ENCODE assay signal across 22 mouse cellular contexts in genomic region chr3:94689195-94689594, GRCm38 (mm10). TPM values are rescaled to one million over a fixed set of nuclear protein-coding genes. Genes with fewer than 3 reads are reported as not detected.
A peak's percentile ranks its signal among the peaks of the same experiment; 100 is the strongest.
DNase-seq lines count a peak whose midpoint lies in the region; ATAC-seq and TF ChIP-seq lines count a peak whose summit lies in the region.
"Not testable (repeated sequence)": the region's sequence is repeated elsewhere in the genome, so short reads cannot be mapped to it uniquely, and the experiment has no call there.
"Had no signal": no experiment of that assay in that cellular context is flagged by ENCODE, and none has a peak within 500 bp of the region (broad histone marks: within the 10 kb centered on the region; RNA-seq: fewer than 3 reads in every experiment).

No protein-coding gene starts in this region.

- ATAC-seq in megakaryocyte, adult 5-6 weeks (ENCODE audit: poor library complexity, severe bottlenecking), result 0 out of 2 replicates have a peak, but pooled peaks have one; percentile 54

- H3K9ac ChIP-seq in MEL (ENCODE audit: control insufficient read depth, low read depth, low read length, poor library complexity, severe bottlenecking); liver, adult 2 months (ENCODE audit: low read depth, low read length): not testable (repeated sequence)

- TF ChIP-seq POLR2A in MEL (IDR thresholded peaks at IDR 0.05; ENCODE audit: control insufficient read depth in 1 of 2, insufficient read depth in 1 of 2, low read depth in 1 of 2, low read length in 2 of 2, poor library complexity in 1 of 2); bone marrow macrophage, adult 2 months (IDR thresholded peaks at IDR 0.05; ENCODE audit: borderline replicate concordance, low read depth, low read length); liver, adult 2 months (IDR thresholded peaks at IDR 0.05; ENCODE audit: extremely low read depth, insufficient read depth, low read length): not testable (repeated sequence)

- TF ChIP-seq RAD21 in MEL (IDR thresholded peaks at IDR 0.05; ENCODE audit: low read depth, low read length), result not testable (repeated sequence)

- TF ChIP-seq EP300 in MEL (IDR thresholded peaks at IDR 0.05; ENCODE audit: low read depth in 1 of 2, low read length in 2 of 2), result peak; percentile 30 to 52; a peak in 2 of 4 replicates

- peaks cover 18 to 32% of the 10 kb centered on the region in 2 experiments for H3K4me1 ChIP-seq in MEL (ENCODE audit: control insufficient read depth in 1 of 2, insufficient read depth in 2 of 2, low read length in 2 of 2)
- H3K4me1 ChIP-seq in bone marrow macrophage, adult 2 months (ENCODE audit: control insufficient read depth, insufficient read depth, low read length), result not testable (repeated sequence)
- peaks cover 26% of the 10 kb centered on the region for H3K4me1 ChIP-seq in liver, adult 2 months (ENCODE audit: control insufficient read depth, insufficient read depth, low read length)

- not testable (repeated sequence) for H3K27ac ChIP-seq in MEL (ENCODE audit: control insufficient read depth, low read depth, low read length)
- peak overlapping the region; percentile 55; the same call in 1 of the 2 replicates for H3K27ac ChIP-seq in bone marrow macrophage, adult 2 months (ENCODE audit: insufficient read depth, low read depth, low read length)
- peak overlapping the region; percentile 96 for H3K27ac ChIP-seq in liver, adult 2 months (replicated peaks; ENCODE audit: insufficient read depth, low read depth, low read length)

- H3K36me3 ChIP-seq in MEL (ENCODE audit: control insufficient read depth in 1 of 2, insufficient read depth in 2 of 2, low read length in 2 of 2), result peaks cover 0 to 16% of the 10 kb centered on the region in 2 experiments; a peak in 2 of 4 replicates
- H3K36me3 ChIP-seq in liver, adult 2 months (ENCODE audit: control insufficient read depth, insufficient read depth, low read length), result not testable (repeated sequence)

- H3K79me2 ChIP-seq in MEL (ENCODE audit: control insufficient read depth, insufficient read depth, low read length, poor library complexity); liver, adult 2 months (ENCODE audit: control insufficient read depth, insufficient read depth, low read length): not testable (repeated sequence)

- peak; percentile 90 for DNase-seq in MEL (ENCODE audit: low read depth, low spot score)
- peak; percentile 98 for DNase-seq in MEL-GATA-1-ER (ENCODE audit: extremely low read depth, low read depth)
- not testable (repeated sequence) for DNase-seq in liver, adult 2 months (ENCODE audit: extremely low read depth, low read depth, low spot score)

- not testable (repeated sequence) for H3K9me3 ChIP-seq in MEL (replicated peaks; ENCODE audit: insufficient read depth, low read length)

- WGBS in liver, adult 2 months, result 93% methylated on average over 1 of the region's 1 CpGs

- H3K27me3 ChIP-seq in MEL (ENCODE audit: control insufficient read depth in 1 of 2, insufficient read depth in 2 of 2, low read length in 2 of 2); liver, adult 2 months (ENCODE audit: control insufficient read depth, insufficient read depth, low read length): not testable (repeated sequence)

- not testable (repeated sequence) for TF ChIP-seq CTCF in MEL (IDR thresholded peaks at IDR 0.05 in 2 of 3, conservative IDR thresholded peaks at IDR 0.05 in 1 of 3; ENCODE audit: control insufficient read depth in 1 of 3, insufficient read depth in 1 of 3, low read depth in 2 of 3, low read length in 3 of 3, poor library complexity in 1 of 3, severe bottlenecking in 1 of 3); bone marrow macrophage, adult 2 months (IDR thresholded peaks at IDR 0.05; ENCODE audit: low read depth, low read length); liver, adult 2 months (IDR thresholded peaks at IDR 0.05; ENCODE audit: low read depth, low read length)

- not testable (repeated sequence) for H3K4me3 ChIP-seq in MEL (ENCODE audit: control insufficient read depth in 1 of 2, insufficient read depth in 1 of 2, low read depth in 2 of 2, low read length in 2 of 2); bone marrow macrophage, adult 2 months (ENCODE audit: insufficient read depth, low read length); liver, adult 2 months (ENCODE audit: insufficient read depth, low read depth, low read length)

TF ChIP-seq in MEL, 35 proteins besides CTCF, POLR2A, EP300 and RAD21:
- TF ChIP-seq TAL1 (IDR thresholded peaks at IDR 0.05; ENCODE audit: low read length) (peak; percentile 63), ZNF384 (IDR thresholded peaks at IDR 0.05; ENCODE audit: low read depth, low read length) (0 out of 2 replicates have a peak, but pooled peaks have one; percentile 5), GATA1 (IDR thresholded peaks at IDR 0.05; ENCODE audit: low read depth, low read length) (peak; percentile 63)

RNA-seq across cellular contexts. Expression of gene Selenbp2, which starts 4.2 kb away (rescaled TPM):
- 35.7 and 60.7 TPM in 2 replicates for total RNA-seq in MEL (2012; rRNA removed)
- 10 to 100 TPM in 1 of 2 experiments, not detected in 1; 67.0 TPM for polyA plus RNA-seq in MEL (2012; ENCODE audit: insufficient read depth in 1 of 2, insufficient read length in 2 of 2, low read depth in 1 of 2, low replicate concordance in 2 of 2, missing spikeins in 1 of 2)
- polyA plus RNA-seq in bone marrow macrophage, adult 2 months (2012; ENCODE audit: insufficient read depth, insufficient read length, missing spikeins), result not detected in 2 replicates
- 57.4 and 86.2 TPM in 2 replicates for total RNA-seq in liver, adult 2 months (2014; rRNA removed)
- polyA plus RNA-seq in liver, adult 2 months (2012; rRNA removed), result 24.5 and 148 TPM in 2 replicates
- total RNA-seq in megakaryocyte, adult 5-6 weeks (2015), result not detected in 2 replicates
- not detected in 2 replicates for total RNA-seq in megakaryocyte, adult 5-6 weeks (2017)
- total RNA-seq: CH12.LX, ES-E14 had no signal
- polyA plus RNA-seq: activated CD4-positive, CD25-positive, alpha-beta regulatory T cell, adult 4 months; C2C12; CD4-positive, CD25-positive, alpha-beta regulatory T cell, adult 4 months had no signal

RNA-seq across cellular contexts. Expression of gene Tuft1, which starts 30.5 kb away (rescaled TPM):
- 4.8 and 6.6 TPM in 2 replicates for total RNA-seq in MEL (2012; rRNA removed)
- polyA plus RNA-seq in MEL (2012; ENCODE audit: insufficient read depth in 1 of 2, insufficient read length in 2 of 2, low read depth in 1 of 2, low replicate concordance in 2 of 2, missing spikeins in 1 of 2), result 10 to 100 TPM in 1 of 2 experiments, not detected in 1; 13.5 TPM
- polyA plus RNA-seq in bone marrow macrophage, adult 2 months (2012; ENCODE audit: insufficient read depth, insufficient read length, missing spikeins), result 6.2 and 6.7 TPM in 2 replicates
- 2.1 and 2.6 TPM in 2 replicates for total RNA-seq in liver, adult 2 months (2014; rRNA removed)
- 2.6 and 7.3 TPM in 2 replicates for polyA plus RNA-seq in liver, adult 2 months (2012; rRNA removed)
- 0.80 and 1.1 TPM in 2 replicates for total RNA-seq in megakaryocyte, adult 5-6 weeks (2015)
- total RNA-seq in megakaryocyte, adult 5-6 weeks (2017), result 0.85 and 2.1 TPM in 2 replicates

RNA-seq across cellular contexts. Expression of gene Gm10972, which starts 46.3 kb away (rescaled TPM):
- total RNA-seq in MEL (2012; rRNA removed), result not detected in 2 replicates
- not detected for polyA plus RNA-seq in MEL (2012; ENCODE audit: insufficient read depth in 1 of 2, insufficient read length in 2 of 2, low read depth in 1 of 2, low replicate concordance in 2 of 2, missing spikeins in 1 of 2)
- polyA plus RNA-seq in bone marrow macrophage, adult 2 months (2012; ENCODE audit: insufficient read depth, insufficient read length, missing spikeins), result not detected in 2 replicates
- total RNA-seq in liver, adult 2 months (2014; rRNA removed), result not detected in 2 replicates
- polyA plus RNA-seq in liver, adult 2 months (2012; rRNA removed), result not detected in 2 replicates
- not detected in 2 replicates for total RNA-seq in megakaryocyte, adult 5-6 weeks (2015)
- not detected in 2 replicates for total RNA-seq in megakaryocyte, adult 5-6 weeks (2017)
- total RNA-seq: adrenal gland, adult 18-20 months; adrenal gland, adult 2 months; adrenal gland, adult 8-10 months; adrenal gland, postnatal 10 days; adrenal gland, postnatal 14 days; adrenal gland, postnatal 25 days; adrenal gland, postnatal 36 days; adrenal gland, postnatal 4 days; CH12.LX; ES-E14; G1E had no signal
- polyA plus RNA-seq: activated CD4-positive, CD25-positive, alpha-beta regulatory T cell, adult 4 months; adrenal gland, adult 2 months; brain, embryonic 14.5 days; C2C12; CD4-positive, CD25-positive, alpha-beta regulatory T cell, adult 4 months; cerebellum, adult 2 months; G1E; Patski had no signal

Comparison
In these comparisons a context has a peak if more than half of its experiments do, and no peak if none do; other contexts are left out.
1. RNA of gene Selenbp2, which starts 4.2 kb away (total RNA-seq): 57.4 to 86.2 TPM in liver, adult 2 months and 35.7 to 60.7 TPM in MEL; not detected in megakaryocyte, adult 5-6 weeks; every median in the first group is over 10 times any median in the second.